Mouse (Mus musculus) left cerebral cortex, adult 2 months (tissue): ENCODE measurements at regions not wholly inside any gene's neighbourhood (a gene's known extent, or its start where the extent isn't known, plus 50 kb on each side); places are given as distances from the start of the nearest gene placed in this dataset.

Experiments
- DNase-seq, 2 experiments: peaks; one replicate each; pipeline ENCODE4 v3.0.0; 2021 to 2022; ENCODE audit warnings: low spot score in 2 of 2, mixed read lengths in 1 of 2; ENCODE audit errors: extremely low spot score in 1 of 2
- H3K27ac ChIP-seq: fragments of 200-600 bp; 2 replicates; pipeline ENCODE4 v1.8.1; 2022
- H3K4me3 ChIP-seq: fragments of 200-600 bp; 2 replicates; pipeline ENCODE4 v1.8.1; 2022
- CTCF ChIP-seq: fragments of 200-600 bp; IDR thresholded peaks from 2 replicates; pipeline ENCODE4 v1.8.1; 2022; ENCODE audit warnings: antibody characterized with exemption, mild to moderate bottlenecking, moderate library complexity
- intact Hi-C: fragments of 180-260 bp; cut with DNase I; formaldehyde crosslinking; loops from one replicate; pipeline ENCODE4 v1.15.1; 2025

DNA sequence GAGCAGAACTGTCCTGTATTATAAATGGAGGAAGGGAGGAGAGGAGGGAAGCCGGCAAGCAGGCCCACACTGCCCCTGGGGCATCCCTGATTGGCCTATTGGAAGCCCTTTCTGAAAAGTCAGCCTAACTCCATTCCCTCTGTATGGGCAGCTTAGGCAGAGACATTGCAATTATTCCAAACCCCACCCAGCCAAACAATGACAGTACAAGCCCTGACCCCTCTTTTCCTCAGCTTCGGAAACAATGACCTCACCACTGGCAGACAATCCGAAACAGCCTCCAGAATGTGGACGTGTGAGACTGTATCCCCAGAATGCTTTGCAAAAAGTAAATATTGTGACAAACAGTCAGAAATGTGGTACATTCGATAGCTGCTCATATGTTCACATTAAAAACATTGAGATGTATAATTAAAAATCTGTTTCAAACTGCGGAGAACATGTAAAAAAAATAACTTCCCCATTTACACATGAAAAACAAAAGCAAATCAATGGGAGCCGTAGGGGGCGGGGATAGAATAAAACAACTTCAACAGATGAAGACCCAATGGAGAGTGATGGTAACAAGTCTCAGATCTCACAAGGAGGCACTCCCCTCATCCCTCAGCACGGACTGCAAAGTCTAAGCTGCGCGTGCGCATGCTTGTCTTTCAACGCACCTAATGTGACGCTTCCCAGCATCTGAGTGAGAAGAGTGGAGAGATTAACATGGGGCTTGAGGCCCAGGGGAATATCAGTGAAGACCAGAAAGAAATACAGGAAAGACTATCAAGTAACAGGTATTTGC lies 134.9 kb upstream of the Top1 start:
- no peak for TF ChIP-seq CTCF
- DNase-seq, result no peak
- Histone ChIP-seq H3K27ac (no peak overlapping the region), H3K4me3 (no peak overlapping the region)
- intact Hi-C loops, result no loop called here

DNA sequence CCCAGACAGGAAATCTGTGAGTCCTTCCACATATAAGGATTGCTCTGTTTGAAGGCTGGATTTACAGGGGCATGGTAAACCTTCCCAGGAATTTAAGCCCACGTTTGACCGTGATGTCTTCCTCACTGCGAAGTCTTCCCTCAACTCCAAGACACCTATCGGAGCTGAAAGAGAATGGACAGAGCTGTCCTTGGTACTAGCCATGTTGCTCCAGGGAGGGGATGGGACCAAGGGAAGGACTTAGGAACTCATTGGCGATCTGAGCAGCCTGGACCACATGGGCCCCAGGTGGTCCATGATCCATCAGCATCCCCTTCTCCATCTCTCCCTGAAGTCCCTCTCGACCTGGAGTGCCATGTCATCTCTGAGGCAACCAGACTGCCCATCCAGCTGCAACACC lies 130.1 kb upstream of the Top1 start:
- Histone ChIP-seq H3K4me3 (no peak overlapping the region), H3K27ac (no peak overlapping the region)
- no peak for DNase-seq
- no peak for TF ChIP-seq CTCF
- intact Hi-C loops, result no loop called here

DNA sequence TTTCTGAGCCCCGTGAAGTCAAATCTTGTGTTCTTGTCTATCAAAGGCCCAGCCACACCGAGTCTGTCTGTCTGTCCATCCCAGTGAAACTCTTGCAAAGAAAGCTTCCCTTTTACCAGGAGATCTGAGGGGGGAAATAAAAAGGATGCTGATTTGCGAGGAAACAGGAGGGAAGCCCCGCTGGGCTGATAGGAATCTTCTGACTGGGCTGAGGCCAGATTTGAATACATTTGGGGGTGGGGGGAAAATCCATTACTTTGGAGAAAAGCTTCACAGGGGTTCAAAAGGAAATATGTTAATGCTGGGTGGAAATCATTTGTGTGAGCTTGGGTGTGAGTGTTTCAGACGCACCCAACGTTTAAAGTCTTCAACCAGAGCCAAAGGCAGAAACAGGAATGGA lies 129.2 kb upstream of the Top1 start:
- H3K4me3 ChIP-seq, result no peak overlapping the region
- intact Hi-C loops, result no loop called here
- H3K27ac ChIP-seq, result no peak overlapping the region
- DNase-seq, result no peak
- no peak for TF ChIP-seq CTCF

DNA sequence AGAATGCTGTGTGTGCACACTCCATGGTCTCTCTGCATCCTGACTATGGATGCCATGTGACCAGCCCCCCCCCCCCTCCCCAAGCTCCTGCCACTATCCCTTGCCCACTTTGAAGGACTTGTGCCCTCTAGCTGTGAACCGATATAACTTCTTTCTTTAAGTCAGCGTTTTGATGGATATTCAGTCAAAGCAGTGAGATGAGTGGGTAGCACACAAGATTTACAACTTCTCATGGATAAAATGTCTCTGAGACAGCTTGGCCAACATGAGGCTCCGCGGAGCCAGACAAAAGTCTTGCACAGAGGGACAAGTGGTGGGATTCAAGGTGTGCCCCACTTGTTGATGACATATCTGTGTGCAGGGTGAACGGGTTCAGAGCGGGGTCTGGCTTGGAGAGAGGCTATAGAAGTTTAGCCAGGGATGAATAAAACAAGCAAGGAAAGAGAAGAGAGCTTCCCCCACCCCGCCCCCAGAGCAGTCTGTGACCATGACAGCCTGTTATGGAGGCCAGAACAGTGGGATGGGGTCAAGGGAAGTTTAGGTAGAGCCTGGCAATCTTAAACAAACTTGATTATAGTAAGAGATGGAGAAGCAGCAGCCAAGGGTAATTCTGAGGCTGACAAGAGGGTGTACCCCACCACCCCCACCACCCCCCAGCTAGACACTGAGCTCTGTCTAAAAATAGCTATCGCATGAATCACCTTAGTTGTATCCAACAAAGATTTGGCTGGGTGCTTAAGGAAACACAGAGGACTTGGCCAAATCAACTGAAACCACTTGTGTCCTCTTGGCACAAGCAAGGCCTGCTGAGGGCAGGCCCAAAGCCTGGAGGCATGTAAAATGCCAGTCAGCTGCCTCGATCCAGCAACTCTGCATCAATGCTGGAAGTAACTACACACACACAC lies 120.1 kb upstream of the Top1 start:
- TF ChIP-seq CTCF, result no peak; the same call in 1 of the 2 replicates

DNA sequence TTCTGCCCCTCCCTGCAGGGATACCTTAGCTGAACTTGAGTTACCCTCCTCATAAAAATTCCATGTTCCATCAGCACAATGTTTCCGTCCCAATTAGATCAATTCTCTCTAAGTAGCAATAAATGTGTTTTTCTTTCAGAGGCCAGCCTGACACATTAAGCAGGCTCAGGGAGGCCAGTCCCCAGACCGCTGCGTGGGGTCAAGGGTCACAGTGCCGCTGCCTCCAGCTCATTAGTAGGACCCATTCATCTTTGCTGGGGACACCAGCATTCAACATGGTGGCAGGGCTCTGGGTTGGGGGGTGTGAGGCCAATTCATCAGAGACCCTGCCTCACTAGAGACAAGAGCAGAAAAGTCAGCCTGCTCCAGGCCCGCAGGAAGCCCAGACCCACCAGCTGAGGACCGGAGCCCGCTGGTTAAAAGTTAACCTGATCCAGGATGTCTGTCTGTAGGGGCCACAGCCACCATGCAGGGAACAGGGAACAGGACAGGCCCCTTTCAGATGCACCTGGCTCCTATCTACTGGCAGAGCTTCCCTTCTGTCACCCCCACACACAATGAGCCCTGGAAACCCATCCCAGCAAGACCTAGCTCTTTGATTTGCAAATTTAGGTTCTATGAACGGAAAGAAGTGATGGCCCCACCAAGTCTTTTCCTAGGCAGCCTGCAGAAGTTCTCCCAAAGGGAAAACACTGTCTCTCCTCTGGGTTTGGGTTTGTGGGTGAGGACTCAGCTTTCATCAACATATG lies 119.1 kb upstream of the Top1 start:
- intact Hi-C loops, result no loop called here
- DNase-seq, result no peak
- Histone ChIP-seq H3K4me3 (no peak overlapping the region), H3K27ac (no peak overlapping the region)
- TF ChIP-seq CTCF, result no peak

More for the DNA sequence above, 120.1 kb upstream of the Top1 start:
- no peak overlapping the region for H3K4me3 ChIP-seq
- intact Hi-C loops, result no loop called here
- H3K27ac ChIP-seq, result no peak overlapping the region
- DNase-seq, result no peak

DNA sequence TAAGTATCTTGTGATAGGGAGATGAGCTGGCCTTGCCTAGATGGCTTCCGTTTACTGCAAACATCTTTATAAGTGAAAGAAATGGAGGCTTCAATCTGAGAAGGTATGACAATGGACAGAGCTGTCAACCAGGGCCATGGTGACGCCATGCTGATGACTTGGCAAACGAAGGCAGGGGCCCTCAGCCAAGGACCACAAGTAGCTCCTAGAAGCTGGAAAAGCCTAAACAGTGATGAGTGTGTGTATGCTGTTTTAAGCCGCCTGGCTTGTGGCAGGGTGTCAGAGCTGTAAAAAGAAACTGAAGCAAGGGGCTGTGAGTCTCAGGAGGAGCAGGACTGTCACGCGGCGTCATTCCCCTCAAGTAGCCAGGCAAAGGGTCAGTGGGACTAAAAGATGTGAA lies 116.4 kb upstream of the Top1 start:
- Histone ChIP-seq H3K4me3 (no peak overlapping the region), H3K27ac (no peak overlapping the region)
- TF ChIP-seq CTCF, result no peak
- DNase-seq, result no peak
- intact Hi-C loops, result no loop called here

DNA sequence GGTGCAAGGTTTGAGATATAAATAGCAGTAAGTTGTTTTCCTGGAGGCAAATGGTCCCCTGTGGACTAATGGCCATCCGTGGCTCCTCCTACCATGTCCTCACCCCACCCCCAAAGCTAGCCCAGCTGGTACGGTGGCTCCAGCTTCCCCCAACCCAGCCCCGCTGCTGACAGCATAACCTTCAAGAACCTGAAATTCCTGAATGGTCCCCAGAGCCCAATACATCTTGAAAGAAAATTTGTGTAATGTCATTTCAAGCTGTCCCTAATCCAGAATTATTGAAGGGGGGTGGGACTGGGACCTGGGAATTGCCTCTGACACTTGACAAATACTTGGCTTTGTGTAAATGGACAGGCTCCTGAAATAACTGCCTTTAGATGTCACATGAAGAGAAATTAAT lies 115.3 kb upstream of the Top1 start:
- TF ChIP-seq CTCF, result no peak
- no peak for DNase-seq
- intact Hi-C loops, result no loop called here
- no peak overlapping the region for H3K4me3 ChIP-seq
- no peak overlapping the region for H3K27ac ChIP-seq

DNA sequence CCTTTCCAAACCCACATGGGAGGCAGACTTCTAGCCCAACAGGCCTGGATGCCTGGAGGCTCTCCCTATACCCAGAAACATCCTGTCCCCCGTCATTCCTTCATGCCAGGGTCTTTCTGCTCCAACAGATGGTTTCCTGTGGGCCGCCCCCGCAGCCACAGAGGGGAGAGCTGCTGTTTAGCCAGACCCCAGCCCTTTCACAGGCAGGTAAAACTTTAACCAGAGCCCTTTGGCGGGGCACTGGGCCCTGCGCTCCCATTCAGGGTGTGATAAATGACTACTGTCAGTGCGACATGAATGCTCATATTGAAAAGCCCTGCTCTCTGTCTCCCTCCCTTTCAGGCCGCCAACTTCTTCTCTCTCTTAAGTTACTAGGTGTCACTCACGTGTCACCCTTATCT lies 108.4 kb upstream of the Top1 start:
- TF ChIP-seq CTCF, result no peak
- DNase-seq, result no peak
- intact Hi-C loops, result no loop called here
- Histone ChIP-seq H3K27ac (no peak overlapping the region), H3K4me3 (no peak overlapping the region)

DNA sequence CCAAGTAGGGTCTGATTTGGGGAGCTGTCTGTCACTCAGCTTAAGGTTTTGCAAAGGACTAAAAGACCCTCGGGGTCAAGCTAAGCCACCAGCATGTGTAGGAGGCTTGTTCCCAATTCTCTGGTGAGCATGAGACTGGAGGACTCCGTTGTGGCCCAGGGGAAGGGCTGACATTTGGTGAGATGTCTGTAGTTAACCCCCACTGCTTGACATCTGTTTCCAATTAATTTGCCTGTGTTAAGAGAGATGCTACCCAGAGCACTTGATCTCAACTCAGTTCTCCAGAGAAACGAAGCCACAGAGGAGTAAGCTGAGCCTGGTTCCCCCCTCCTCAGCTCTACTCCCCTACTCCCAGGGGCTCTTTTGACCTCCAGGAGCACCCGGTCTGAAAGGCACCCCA lies 100.2 kb upstream of the Top1 start:
- DNase-seq, result no peak
- intact Hi-C loops, result no loop called here
- Histone ChIP-seq H3K4me3 (no peak overlapping the region), H3K27ac (no peak overlapping the region)
- TF ChIP-seq CTCF, result no peak

DNA sequence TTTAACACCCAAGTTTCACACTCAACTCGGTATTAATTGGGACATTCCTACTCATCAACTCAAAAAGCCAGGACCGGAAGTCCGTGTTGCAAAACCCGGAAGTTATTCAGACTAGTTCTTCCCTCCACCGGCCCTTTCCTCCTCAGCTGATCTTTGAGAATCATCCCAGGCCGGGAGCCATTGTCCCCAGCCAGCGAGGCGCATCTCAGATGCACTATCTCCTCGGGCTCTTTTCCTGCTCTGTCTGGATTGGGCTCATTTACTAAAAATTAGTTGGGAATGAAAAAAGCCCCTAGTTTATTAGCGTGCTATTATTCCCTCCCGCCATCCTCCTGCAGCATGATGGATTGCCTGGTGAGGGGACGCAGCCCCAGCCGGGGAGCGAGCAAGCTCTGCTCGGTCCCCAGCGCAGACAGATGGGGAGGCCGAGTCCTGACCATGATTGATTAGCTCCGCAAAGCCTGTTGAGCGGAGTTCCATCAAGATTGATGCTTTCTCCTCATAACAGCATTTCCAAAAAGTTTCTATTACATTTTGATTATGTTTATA lies 93.5 kb upstream of the Top1 start:
- Histone ChIP-seq H3K27ac (no peak overlapping the region), H3K4me3 (no peak overlapping the region)
- intact Hi-C loops, result no loop called here
- no peak for TF ChIP-seq CTCF
- DNase-seq, result no peak

DNA sequence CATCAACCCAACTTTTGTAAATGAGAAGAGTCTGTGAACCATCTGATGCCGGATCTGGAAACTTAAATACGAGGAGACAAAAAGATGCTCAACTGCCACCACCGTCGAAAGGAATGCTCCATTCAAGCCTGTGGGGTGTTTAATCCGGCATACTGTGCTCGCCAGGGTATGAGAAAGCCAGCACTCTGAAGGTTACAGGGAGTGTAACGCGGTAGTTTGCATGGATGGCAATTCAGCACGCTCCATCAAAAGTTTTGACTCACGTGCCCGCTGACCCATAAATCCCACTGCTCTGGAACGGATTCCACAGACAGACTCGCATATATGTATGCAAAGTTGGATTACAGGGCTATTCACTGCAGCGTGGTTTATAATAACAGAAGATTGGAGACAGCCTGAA lies 84.0 kb upstream of the Top1 start:
- no peak for DNase-seq
- no peak for TF ChIP-seq CTCF
- Histone ChIP-seq H3K27ac (no peak overlapping the region), H3K4me3 (no peak overlapping the region)
- intact Hi-C loops, result no loop called here

DNA sequence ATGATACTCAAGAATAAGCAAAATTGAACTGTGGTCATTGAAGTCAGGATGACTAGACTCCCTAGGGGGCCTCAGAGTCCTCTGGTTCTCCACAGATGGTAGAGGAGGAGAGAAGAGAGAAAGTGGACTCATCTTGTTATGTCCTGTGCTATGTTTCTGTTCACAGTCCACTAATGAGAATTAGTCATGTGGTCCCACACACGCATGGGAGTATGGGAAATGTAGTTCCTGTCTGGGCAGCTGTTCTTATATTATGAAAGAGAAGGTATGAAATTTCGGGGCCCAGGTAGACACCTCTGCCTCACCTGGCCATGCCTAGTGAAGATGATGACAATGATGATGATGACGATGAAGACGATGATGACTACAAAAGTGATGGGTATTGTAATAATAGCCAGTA lies 77.9 kb upstream of the Top1 start:
- intact Hi-C loops, result no loop called here

More for the DNA sequence above, 77.9 kb upstream of the Top1 start:
- Histone ChIP-seq H3K27ac (no peak overlapping the region), H3K4me3 (no peak overlapping the region)
- TF ChIP-seq CTCF, result no peak
- DNase-seq, result no peak
